Mouse (Mus musculus): ENCODE data around the gene Sema3g. TPM values are rescaled to one million over a fixed set of nuclear protein-coding genes. Genes with fewer than 3 reads are reported as not detected.

The Sema3g gene
- total RNA-seq, 2 experiments from 2014 or later: 15.1 to 16.9 TPM

- intact Hi-C loops (cut with DNase I): loop anchor here (2.0 to 10.0 kb wide), 2 partner anchors 66 to 170 kb away; partner anchors contain the start of gene Smim4
- DNase-seq: peak; percentile 92 to 93
Measured at GRCm38 (mm10) chr14:31194891-31195513, 22.7 kb upstream of the Sema3g start.

GRCm38 (mm10) chr14:31195521-31195920 lies 22.1 kb upstream of the Sema3g start:
- intact Hi-C loops (cut with DNase I): loop anchor here (2.0 to 10.0 kb wide), 2 partner anchors 67 to 171 kb away; partner anchors contain the start of gene Smim4
- no peak for DNase-seq

GRCm38 (mm10) chr14:31195968-31196367 lies 21.7 kb upstream of the Sema3g start:
- intact Hi-C loops (cut with DNase I): loop anchor here (2.0 to 10.0 kb wide), 2 partner anchors 67 to 171 kb away; partner anchors contain the start of gene Smim4

GRCm38 (mm10) chr14:31197547-31198516 lies 19.8 kb upstream of the Sema3g start:
- DNase-seq: peak in 1 of 2 experiments; percentile 74
- intact Hi-C loops (cut with DNase I): loop anchor here (10.0 kb wide), 1 partner anchor 173 kb away; no protein-coding TSS in a partner anchor

More at GRCm38 (mm10) chr14:31195968-31196367, 21.7 kb upstream of the Sema3g start:
- peak in 1 of 2 experiments; percentile 63 for DNase-seq

GRCm38 (mm10) chr14:31199599-31199998 lies 18.1 kb upstream of the Sema3g start:
- DNase-seq: no peak
- intact Hi-C loops (cut with DNase I): loop anchor here (10.0 kb wide), 1 partner anchor 175 kb away; no protein-coding TSS in a partner anchor

GRCm38 (mm10) chr14:31200038-31200437 lies 17.6 kb upstream of the Sema3g start:
- no peak for DNase-seq
- intact Hi-C loops (cut with DNase I): no loop called here

- no peak for DNase-seq
- intact Hi-C loops (cut with DNase I): no loop called here
Measured at GRCm38 (mm10) chr14:31204844-31205243, 12.8 kb upstream of the Sema3g start.

GRCm38 (mm10) chr14:31205244-31205561 lies 12.5 kb upstream of the Sema3g start:
- intact Hi-C loops (cut with DNase I): no loop called here

GRCm38 (mm10) chr14:31205562-31206467 lies 11.8 kb upstream of the Sema3g start:
- DNase-seq: peak; percentile 71 to 78
- intact Hi-C loops (cut with DNase I): no loop called here

More at GRCm38 (mm10) chr14:31205244-31205561, 12.5 kb upstream of the Sema3g start:
- no peak for DNase-seq

- DNase-seq: peak; percentile 97
- intact Hi-C loops (cut with DNase I): no loop called here
Measured at GRCm38 (mm10) chr14:31206472-31206981, 11.1 kb upstream of the Sema3g start.

GRCm38 (mm10) chr14:31207070-31207830 lies 10.4 kb upstream of the Sema3g start:
- intact Hi-C loops (cut with DNase I): no loop called here
- no peak for DNase-seq

- peak; percentile 77 to 85 for DNase-seq
- intact Hi-C loops (cut with DNase I): no loop called here
Measured at GRCm38 (mm10) chr14:31208084-31208483, 9.6 kb upstream of the Sema3g start, which contains the start of gene Tnnc1. TSS of gene Tnnc1 (plus strand) at chr14:31208312.

- peak; percentile 80 to 86 for DNase-seq
- intact Hi-C loops (cut with DNase I): no loop called here
Measured at GRCm38 (mm10) chr14:31209133-31209557, 8.5 kb upstream of the Sema3g start.

- no peak for DNase-seq
- intact Hi-C loops (cut with DNase I): no loop called here
Measured at GRCm38 (mm10) chr14:31211854-31212253, 5.8 kb upstream of the Sema3g start.

- intact Hi-C loops (cut with DNase I): no loop called here
- DNase-seq: no peak
Measured at GRCm38 (mm10) chr14:31212499-31212898, 5.2 kb upstream of the Sema3g start.

- no peak for DNase-seq
- intact Hi-C loops (cut with DNase I): no loop called here
Measured at GRCm38 (mm10) chr14:31213868-31214267, 3.8 kb upstream of the Sema3g start.

GRCm38 (mm10) chr14:31214684-31215083 lies 3.0 kb upstream of the Sema3g start:
- intact Hi-C loops (cut with DNase I): loop anchor here (1.0 to 5.0 kb wide), 2 partner anchors 19 to 123 kb away; partner anchors contain the start of gene Capn7
- no peak for DNase-seq

- intact Hi-C loops (cut with DNase I): loop anchor here (1.0 to 5.0 kb wide), 2 partner anchors 18 to 122 kb away; partner anchors contain the start of gene Capn7
- peak; percentile 81 to 87 for DNase-seq
Measured at GRCm38 (mm10) chr14:31215157-31216002, 2.3 kb upstream of the Sema3g start.
